Mouse (Mus musculus) monocyte, adult 2 months (primary cell): ENCODE measurements around the gene Slc8a1.

Experiments
- DNase-seq, 2 experiments: peaks; one replicate each; pipeline ENCODE4 v3.0.0; 2022; ENCODE audit warnings: low spot score in 2 of 2, low read depth in 1 of 2

Slc8a1 gene

GRCm38 (mm10) chr17:81579728-81580425 lies 158.3 kb downstream of the Slc8a1 start:
- DNase-seq = no peak

- no peak for DNase-seq
These were observed 161.3 kb downstream of the Slc8a1 start for GRCm38 (mm10) chr17:81576893-81577292.

- no peak for DNase-seq
These were observed 172.4 kb downstream of the Slc8a1 start for GRCm38 (mm10) chr17:81565634-81566372.

- no peak for DNase-seq
These were observed 184.0 kb downstream of the Slc8a1 start for GRCm38 (mm10) chr17:81554052-81554734.

GRCm38 (mm10) chr17:81551856-81552635 lies 186.1 kb downstream of the Slc8a1 start:
- DNase-seq = peak; percentile 1 to 4

- DNase-seq = no peak
These were observed 187.3 kb downstream of the Slc8a1 start for GRCm38 (mm10) chr17:81550864-81551263.

- DNase-seq = no peak
These were observed 190.2 kb downstream of the Slc8a1 start for GRCm38 (mm10) chr17:81548016-81548415.

GRCm38 (mm10) chr17:81546525-81546924 lies 191.7 kb downstream of the Slc8a1 start:
- DNase-seq = no peak

GRCm38 (mm10) chr17:81546012-81546411 lies 192.2 kb downstream of the Slc8a1 start:
- DNase-seq = no peak

GRCm38 (mm10) chr17:81544926-81545325 lies 193.3 kb downstream of the Slc8a1 start:
- DNase-seq = no peak

GRCm38 (mm10) chr17:81542313-81543185 lies 195.6 kb downstream of the Slc8a1 start:
- DNase-seq = no peak

- DNase-seq = no peak
These were observed 199.7 kb downstream of the Slc8a1 start for GRCm38 (mm10) chr17:81538163-81539160.

- DNase-seq = no peak
These were observed 202.1 kb downstream of the Slc8a1 start for GRCm38 (mm10) chr17:81536093-81536492.

- DNase-seq = no peak
These were observed 208.3 kb downstream of the Slc8a1 start for GRCm38 (mm10) chr17:81529849-81530248.

- DNase-seq = no peak
These were observed 209.2 kb downstream of the Slc8a1 start for GRCm38 (mm10) chr17:81528940-81529339.

GRCm38 (mm10) chr17:81526463-81526862 lies 211.7 kb downstream of the Slc8a1 start:
- no peak for DNase-seq

GRCm38 (mm10) chr17:81524826-81525225 lies 213.4 kb downstream of the Slc8a1 start:
- DNase-seq = no peak

- DNase-seq = no peak
These were observed 214.2 kb downstream of the Slc8a1 start for GRCm38 (mm10) chr17:81523943-81524342.
